Mouse (Mus musculus): ENCODE measurements around the gene Zfp36. TPM values are rescaled to one million over a fixed set of nuclear protein-coding genes. Genes with fewer than 3 reads are reported as not detected.

The Zfp36 gene
- polyA plus RNA-seq, 1 experiment from 2014 or later: 13.5 TPM

GRCm38 (mm10) chr7:28355221-28355620 is 24.8 kb downstream of the Zfp36 start:
- Histone ChIP-seq H3K9ac (ENCODE audit: low read depth, low read length) (no peak overlapping the region), H3K27ac (replicated peaks; ENCODE audit: low read depth, low read length) (no peak overlapping the region), H3K4me1 (ENCODE audit: control insufficient read depth, insufficient read depth, low read length) (peaks cover 21% of the 10 kb centered on the region; the same call in 1 of the 2 replicates), H3K9me3 (ENCODE audit: control insufficient read depth, low read length) (no peaks in the 10 kb centered on the region), H3K4me3 (ENCODE audit: low read depth, low read length) (no peak overlapping the region), H3K4me2 (ENCODE audit: low read depth, low read length) (no peak overlapping the region), H3K36me3 (ENCODE audit: control insufficient read depth, insufficient read depth, low read length) (peaks cover 59% of the 10 kb centered on the region), H3K27me3 (replicated peaks; ENCODE audit: control insufficient read depth, insufficient read depth, low read length) (no peaks in the 10 kb centered on the region)
- DNase-seq (ENCODE audit: low spot score): no peak
- ATAC-seq (ENCODE audit: low read depth): no peak
- WGBS: 91% methylated on average over 3 of the region's 3 CpGs

GRCm38 (mm10) chr7:28354596-28354995 is 25.5 kb downstream of the Zfp36 start:
- no peaks in the 10 kb centered on the region for H3K9me3 ChIP-seq (ENCODE audit: control insufficient read depth, low read length)
- DNase-seq (ENCODE audit: low spot score) (no peak), ATAC-seq (ENCODE audit: low read depth) (no peak)
- no peak overlapping the region for H3K4me2 ChIP-seq (ENCODE audit: low read depth, low read length)
- peaks cover 53% of the 10 kb centered on the region for H3K36me3 ChIP-seq (ENCODE audit: control insufficient read depth, insufficient read depth, low read length)
- 96% methylated on average over 3 of the region's 3 CpGs for WGBS
- no peak overlapping the region for H3K4me3 ChIP-seq (ENCODE audit: low read depth, low read length)
- H3K27ac ChIP-seq (replicated peaks; ENCODE audit: low read depth, low read length): no peak overlapping the region
- no peaks in the 10 kb centered on the region for H3K27me3 ChIP-seq (replicated peaks; ENCODE audit: control insufficient read depth, insufficient read depth, low read length)
- peaks cover 25% of the 10 kb centered on the region; the same call in 1 of the 2 replicates for H3K4me1 ChIP-seq (ENCODE audit: control insufficient read depth, insufficient read depth, low read length)
- H3K9ac ChIP-seq (ENCODE audit: low read depth, low read length): no peak overlapping the region

- Histone ChIP-seq H3K4me1 (ENCODE audit: control insufficient read depth, insufficient read depth, low read length) (peaks cover 28% of the 10 kb centered on the region; the same call in 1 of the 2 replicates), H3K36me3 (ENCODE audit: control insufficient read depth, insufficient read depth, low read length) (peaks cover 48% of the 10 kb centered on the region)
These were observed 25.9 kb downstream of the Zfp36 start for GRCm38 (mm10) chr7:28354113-28354581.

GRCm38 (mm10) chr7:28353267-28353666 is 26.8 kb downstream of the Zfp36 start:
- Histone ChIP-seq H3K9ac (ENCODE audit: low read depth, low read length) (no peak overlapping the region), H3K36me3 (ENCODE audit: control insufficient read depth, insufficient read depth, low read length) (peaks cover 44% of the 10 kb centered on the region), H3K4me2 (ENCODE audit: low read depth, low read length) (no peak overlapping the region), H3K27ac (replicated peaks; ENCODE audit: low read depth, low read length) (no peak overlapping the region), H3K9me3 (ENCODE audit: control insufficient read depth, low read length) (no peaks in the 10 kb centered on the region), H3K27me3 (replicated peaks; ENCODE audit: control insufficient read depth, insufficient read depth, low read length) (no peaks in the 10 kb centered on the region), H3K4me1 (ENCODE audit: control insufficient read depth, insufficient read depth, low read length) (peaks cover 28% of the 10 kb centered on the region; the same call in 1 of the 2 replicates), H3K4me3 (ENCODE audit: low read depth, low read length) (no peak overlapping the region)
- ATAC-seq (ENCODE audit: low read depth) (no peak), DNase-seq (ENCODE audit: low spot score) (no peak)
- WGBS: 93% methylated on average over 2 of the region's 2 CpGs

More at GRCm38 (mm10) chr7:28354113-28354581, 25.9 kb downstream of the Zfp36 start:
- 87% methylated on average over 3 of the region's 3 CpGs for WGBS
- DNase-seq (ENCODE audit: low spot score) (no peak), ATAC-seq (ENCODE audit: low read depth) (no peak)
- Histone ChIP-seq H3K9me3 (ENCODE audit: control insufficient read depth, low read length) (no peaks in the 10 kb centered on the region), H3K9ac (ENCODE audit: low read depth, low read length) (no peak overlapping the region), H3K4me2 (ENCODE audit: low read depth, low read length) (no peak overlapping the region), H3K27ac (replicated peaks; ENCODE audit: low read depth, low read length) (no peak overlapping the region), H3K4me3 (ENCODE audit: low read depth, low read length) (no peak overlapping the region), H3K27me3 (replicated peaks; ENCODE audit: control insufficient read depth, insufficient read depth, low read length) (no peaks in the 10 kb centered on the region)

GRCm38 (mm10) chr7:28351676-28352191 is 28.3 kb downstream of the Zfp36 start:
- Histone ChIP-seq H3K9ac (ENCODE audit: low read depth, low read length) (peak overlapping the region; percentile 98), H3K4me3 (ENCODE audit: low read depth, low read length) (peak overlapping the region; percentile 91), H3K27ac (replicated peaks; ENCODE audit: low read depth, low read length) (no peak overlapping the region), H3K36me3 (ENCODE audit: control insufficient read depth, insufficient read depth, low read length) (peaks cover 44% of the 10 kb centered on the region), H3K4me2 (ENCODE audit: low read depth, low read length) (peak overlapping the region; percentile 63), H3K9me3 (ENCODE audit: control insufficient read depth, low read length) (no peaks in the 10 kb centered on the region), H3K27me3 (replicated peaks; ENCODE audit: control insufficient read depth, insufficient read depth, low read length) (no peaks in the 10 kb centered on the region), H3K4me1 (ENCODE audit: control insufficient read depth, insufficient read depth, low read length) (peaks cover 16% of the 10 kb centered on the region; the same call in 1 of the 2 replicates)
- DNase-seq (ENCODE audit: low spot score) (no peak), ATAC-seq (ENCODE audit: low read depth) (no peak)
- 32% methylated on average over 4 of the region's 4 CpGs for WGBS

- Histone ChIP-seq H3K27me3 (replicated peaks; ENCODE audit: control insufficient read depth, insufficient read depth, low read length) (no peaks in the 10 kb centered on the region), H3K4me2 (ENCODE audit: low read depth, low read length) (peak within 1 kb of the TSS; percentile 63), H3K4me1 (ENCODE audit: control insufficient read depth, insufficient read depth, low read length) (peaks cover 14% of the 10 kb centered on the region; the same call in 1 of the 2 replicates), H3K4me3 (ENCODE audit: low read depth, low read length) (peak within 1 kb of the TSS; percentile 91), H3K27ac (replicated peaks; ENCODE audit: low read depth, low read length) (peak within 1 kb of the TSS; percentile 97), H3K9ac (ENCODE audit: low read depth, low read length) (peak within 1 kb of the TSS; percentile 98), H3K36me3 (ENCODE audit: control insufficient read depth, insufficient read depth, low read length) (peaks cover 36% of the 10 kb centered on the region), H3K9me3 (ENCODE audit: control insufficient read depth, low read length) (no peaks in the 10 kb centered on the region)
- ATAC-seq (ENCODE audit: low read depth): peak; percentile 94
- peak; percentile 98 for DNase-seq (ENCODE audit: low spot score)
- under 1% methylated on average over 44 of the region's 50 CpGs for WGBS
These were observed 29.7 kb downstream of the Zfp36 start, which contains the start of gene Rps16 for GRCm38 (mm10) chr7:28350155-28350883. Gene Rps16 (plus strand): TSS chr7:28350652.

GRCm38 (mm10) chr7:28348601-28349000 is 31.5 kb downstream of the Zfp36 start:
- Histone ChIP-seq H3K4me1 (ENCODE audit: control insufficient read depth, insufficient read depth, low read length) (peaks cover 14% of the 10 kb centered on the region), H3K27ac (replicated peaks; ENCODE audit: low read depth, low read length) (no peak overlapping the region), H3K27me3 (replicated peaks; ENCODE audit: control insufficient read depth, insufficient read depth, low read length) (no peaks in the 10 kb centered on the region), H3K9ac (ENCODE audit: low read depth, low read length) (no peak overlapping the region), H3K4me2 (ENCODE audit: low read depth, low read length) (no peak overlapping the region), H3K9me3 (ENCODE audit: control insufficient read depth, low read length) (no peaks in the 10 kb centered on the region), H3K4me3 (ENCODE audit: low read depth, low read length) (no peak overlapping the region), H3K36me3 (ENCODE audit: control insufficient read depth, insufficient read depth, low read length) (peaks cover 20% of the 10 kb centered on the region)
- ATAC-seq (ENCODE audit: low read depth): no peak
- DNase-seq (ENCODE audit: low spot score): no peak
- 82% methylated on average over 7 of the region's 7 CpGs for WGBS

GRCm38 (mm10) chr7:28347746-28348145 is 32.3 kb downstream of the Zfp36 start:
- WGBS: 69% methylated on average over 3 of the region's 3 CpGs
- Histone ChIP-seq H3K4me3 (ENCODE audit: low read depth, low read length) (no peak overlapping the region), H3K36me3 (ENCODE audit: control insufficient read depth, insufficient read depth, low read length) (peaks cover 11% of the 10 kb centered on the region), H3K4me2 (ENCODE audit: low read depth, low read length) (no peak overlapping the region), H3K4me1 (ENCODE audit: control insufficient read depth, insufficient read depth, low read length) (peaks cover 14% of the 10 kb centered on the region), H3K9me3 (ENCODE audit: control insufficient read depth, low read length) (no peaks in the 10 kb centered on the region), H3K27ac (replicated peaks; ENCODE audit: low read depth, low read length) (no peak overlapping the region), H3K27me3 (replicated peaks; ENCODE audit: control insufficient read depth, insufficient read depth, low read length) (no peaks in the 10 kb centered on the region), H3K9ac (ENCODE audit: low read depth, low read length) (no peak overlapping the region)
- ATAC-seq (ENCODE audit: low read depth) (no peak), DNase-seq (ENCODE audit: low spot score) (no peak)

All from embryonic facial prominence, embryonic 14.5 days (tissue).